8 mouse cellular contexts compared by ENCODE assay signal in the genomic region with DNA sequence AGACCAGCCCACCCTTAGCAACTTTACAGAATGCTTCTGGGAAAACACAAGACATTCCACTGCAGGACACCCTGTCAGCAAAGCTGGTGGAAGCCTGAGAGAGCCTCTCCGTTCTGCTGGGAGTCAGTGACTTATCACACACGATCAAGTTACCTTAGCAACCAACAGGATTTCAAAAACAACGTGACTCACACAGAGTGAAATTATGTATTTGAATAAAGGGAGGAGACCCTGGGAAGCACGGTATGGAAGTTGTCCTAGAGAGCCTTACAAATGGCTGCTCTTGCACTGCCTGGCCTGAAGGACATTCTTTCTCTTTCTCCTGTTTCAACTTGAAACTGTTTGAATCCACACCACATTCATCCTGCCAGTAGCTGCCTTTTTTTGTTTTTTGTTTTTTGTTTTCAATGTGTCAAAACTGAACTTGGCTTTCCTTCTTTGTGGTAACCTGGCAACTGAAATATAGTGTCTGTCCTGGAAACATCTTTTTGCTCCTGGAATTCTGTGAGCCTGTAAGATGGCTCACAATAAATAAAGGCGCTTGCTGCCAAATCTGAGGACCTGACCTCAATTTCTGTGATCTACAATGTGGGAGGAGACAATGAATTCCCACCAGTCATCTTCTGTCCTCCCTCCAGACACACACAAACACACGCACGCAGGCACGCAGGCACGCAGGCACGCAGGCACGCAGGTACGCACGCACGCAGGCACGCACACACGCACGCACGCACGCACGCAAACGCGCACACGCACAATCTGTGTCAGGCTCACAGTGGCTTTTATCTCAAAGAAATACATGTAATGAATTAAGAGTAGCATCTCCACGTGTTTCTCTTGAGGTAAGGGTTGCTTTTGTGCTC. TPM values are rescaled to one million over a fixed set of nuclear protein-coding genes. Genes with fewer than 3 reads are reported as not detected.
A peak's percentile ranks its signal among the peaks of the same experiment; 100 is the strongest.
DNase-seq lines count a peak whose midpoint lies in the region; ATAC-seq lines count a peak whose summit lies in the region.

No protein-coding gene starts in this region.

- no peak overlapping the region for H3K4me2 ChIP-seq in midbrain, embryonic 14.5 days (ENCODE audit: low read length)
- H3K4me2 ChIP-seq in midbrain, embryonic 13.5 days (replicated peaks): no peak overlapping the region
- H3K4me2 ChIP-seq in hindbrain, embryonic 14.5 days (replicated peaks): no peak overlapping the region
- H3K4me2 ChIP-seq in stomach, embryonic 16.5 days (ENCODE audit: low read depth, low read length): no peak overlapping the region

- H3K27me3 ChIP-seq in midbrain, embryonic 14.5 days (ENCODE audit: control insufficient read depth, insufficient read depth, low read length): no peaks in the 10 kb centered on the region
- no peaks in the 10 kb centered on the region for H3K27me3 ChIP-seq in midbrain, embryonic 13.5 days
- no peaks in the 10 kb centered on the region for H3K27me3 ChIP-seq in hindbrain, embryonic 14.5 days (ENCODE audit: control insufficient read depth, insufficient read depth, low read length)
- H3K27me3 ChIP-seq in stomach, embryonic 16.5 days (ENCODE audit: control insufficient read depth, insufficient read depth, low read length): no peaks in the 10 kb centered on the region

- H3K27ac ChIP-seq in midbrain, embryonic 14.5 days (replicated peaks; ENCODE audit: low read depth, low read length): no peak overlapping the region
- no peak overlapping the region for H3K27ac ChIP-seq in midbrain, embryonic 13.5 days
- peak overlapping the region; percentile 41; the same call in 1 of the 2 replicates for H3K27ac ChIP-seq in hindbrain, embryonic 14.5 days
- H3K27ac ChIP-seq in stomach, embryonic 16.5 days (ENCODE audit: low read length): no peak overlapping the region

- no peak overlapping the region for H3K4me3 ChIP-seq in midbrain, embryonic 14.5 days (replicated peaks; ENCODE audit: low read depth, low read length)
- H3K4me3 ChIP-seq in midbrain, embryonic 13.5 days (replicated peaks): no peak overlapping the region
- H3K4me3 ChIP-seq in hindbrain, embryonic 14.5 days (replicated peaks; ENCODE audit: low read length): no peak overlapping the region
- H3K4me3 ChIP-seq in stomach, embryonic 16.5 days (replicated peaks; ENCODE audit: low read length): no peak overlapping the region

- H3K4me1 ChIP-seq in midbrain, embryonic 14.5 days (ENCODE audit: control insufficient read depth, insufficient read depth, low read length): no peaks in the 10 kb centered on the region
- peaks cover 8% of the 10 kb centered on the region; the same call in 1 of the 2 replicates for H3K4me1 ChIP-seq in midbrain, embryonic 13.5 days (replicated peaks)
- H3K4me1 ChIP-seq in hindbrain, embryonic 14.5 days (replicated peaks; ENCODE audit: control insufficient read depth, insufficient read depth, low read length): peaks cover 7% of the 10 kb centered on the region
- H3K4me1 ChIP-seq in stomach, embryonic 16.5 days (ENCODE audit: control insufficient read depth, insufficient read depth, low read length): 0 out of 2 replicates have a peak, but pooled peaks cover 7% of the 10 kb centered on the region

- H3K9me3 ChIP-seq in midbrain, embryonic 14.5 days (ENCODE audit: control insufficient read depth, low read length): no peaks in the 10 kb centered on the region
- no peaks in the 10 kb centered on the region for H3K9me3 ChIP-seq in midbrain, embryonic 13.5 days
- no peaks in the 10 kb centered on the region for H3K9me3 ChIP-seq in hindbrain, embryonic 14.5 days (ENCODE audit: control insufficient read depth, low read length)
- no peaks in the 10 kb centered on the region for H3K9me3 ChIP-seq in stomach, embryonic 16.5 days (replicated peaks; ENCODE audit: control insufficient read depth, low read length)

- no peaks in the 10 kb centered on the region for H3K36me3 ChIP-seq in midbrain, embryonic 14.5 days (ENCODE audit: control insufficient read depth, insufficient read depth, low read length)
- H3K36me3 ChIP-seq in midbrain, embryonic 13.5 days: no peaks in the 10 kb centered on the region
- H3K36me3 ChIP-seq in hindbrain, embryonic 14.5 days (replicated peaks; ENCODE audit: control insufficient read depth, insufficient read depth): no peaks in the 10 kb centered on the region
- no peaks in the 10 kb centered on the region for H3K36me3 ChIP-seq in stomach, embryonic 16.5 days (ENCODE audit: control insufficient read depth, insufficient read depth, low read length)

- DNase-seq in frontal cortex, postnatal 25 days (ENCODE audit: low spot score in 2 of 2): no peak
- peak; percentile 33 for DNase-seq in midbrain, embryonic 14.5 days
- no peak for DNase-seq in hindbrain, embryonic 14.5 days (ENCODE audit: low spot score)
- no peak for DNase-seq in cerebellum, adult 11-12 months
- no peak for DNase-seq in kidney, postnatal 25 days

- no peak overlapping the region for H3K9ac ChIP-seq in midbrain, embryonic 14.5 days (replicated peaks; ENCODE audit: low read length)
- no peak overlapping the region for H3K9ac ChIP-seq in midbrain, embryonic 13.5 days (replicated peaks)
- H3K9ac ChIP-seq in hindbrain, embryonic 14.5 days: no peak overlapping the region
- no peak overlapping the region for H3K9ac ChIP-seq in stomach, embryonic 16.5 days (ENCODE audit: low read length)

- 76% methylated on average over 24 of the region's 24 CpGs for WGBS in midbrain, embryonic 14.5 days
- WGBS in midbrain, embryonic 13.5 days: 80% methylated on average over 24 of the region's 24 CpGs
- 73% methylated on average over 24 of the region's 24 CpGs for WGBS in hindbrain, embryonic 14.5 days
- 72% methylated on average over 24 of the region's 24 CpGs for WGBS in stomach, embryonic 16.5 days

- ATAC-seq in frontal cortex, adult (ENCODE audit: low TSS enrichment): peak; percentile 50
- ATAC-seq in midbrain, embryonic 14.5 days (ENCODE audit: low FRiP score, low TSS enrichment): no peak
- no peak for ATAC-seq in midbrain, embryonic 13.5 days
- ATAC-seq in hindbrain, embryonic 14.5 days (ENCODE audit: low FRiP score): peak; percentile 37; the same call in 1 of the 2 replicates
- peak; percentile 77; the same call in 1 of the 2 replicates for ATAC-seq in stomach, embryonic 16.5 days (ENCODE audit: insufficient read depth, low FRiP score)

RNA-seq across cellular contexts. Expression of a gene that starts 33.9 kb away (rescaled TPM):
- polyA plus RNA-seq in midbrain, embryonic 14.5 days (2014; fragmentation: Nextera tagmentation; extraction: Ambion mirVana): not detected in 2 replicates
- not detected in 2 replicates for polyA plus RNA-seq in midbrain, embryonic 13.5 days (2015; fragmentation: Nextera tagmentation; extraction: Ambion mirVana)
- polyA plus RNA-seq in hindbrain, embryonic 14.5 days (2014; fragmentation: Nextera tagmentation; extraction: Ambion mirVana): not detected in 2 replicates
- not detected in 2 replicates for polyA plus RNA-seq in stomach, embryonic 16.5 days (2015; fragmentation: Nextera tagmentation; extraction: Ambion mirVana)

RNA-seq across cellular contexts. Expression of a gene that starts 57.0 kb away (rescaled TPM):
- not detected in 2 replicates for polyA plus RNA-seq in midbrain, embryonic 14.5 days (2014; fragmentation: Nextera tagmentation; extraction: Ambion mirVana)
- polyA plus RNA-seq in midbrain, embryonic 13.5 days (2015; fragmentation: Nextera tagmentation; extraction: Ambion mirVana): 0.09 TPM in 1 of 2 replicates, not detected in the other
- 0.10 and 0.19 TPM in 2 replicates for polyA plus RNA-seq in hindbrain, embryonic 14.5 days (2014; fragmentation: Nextera tagmentation; extraction: Ambion mirVana)
- 0.22 and 0.34 TPM in 2 replicates for polyA plus RNA-seq in stomach, embryonic 16.5 days (2015; fragmentation: Nextera tagmentation; extraction: Ambion mirVana)

Comparison
In these comparisons a context has a peak if more than half of its experiments do, and no peak if none do; other contexts are left out.
1. ATAC-seq: peak in frontal cortex, adult (single experiment), hindbrain, embryonic 14.5 days (single experiment) and stomach, embryonic 16.5 days (single experiment); none in midbrain, embryonic 14.5 days (single experiment) and midbrain, embryonic 13.5 days (single experiment).